Mouse (Mus musculus) bone marrow, adult 2 months (tissue): Measurements from ENCODE around the gene Spag9.

Experiments used
- CTCF ChIP-seq: fragments of 200-500 bp; IDR thresholded peaks from 2 replicates; pipeline ENCODE4 v1.5.1; 2011; ENCODE audit warnings: low read length, control low read depth; ENCODE audit not compliant: control insufficient read depth, insufficient read depth
- POLR2A ChIP-seq: fragments of 200-500 bp; IDR thresholded peaks from 2 replicates; pipeline ENCODE4 v1.6.1; 2011; ENCODE audit warnings: low read depth, mild to moderate bottlenecking, control low read depth, low read length, borderline replicate concordance; ENCODE audit not compliant: control insufficient read depth

DNA sequence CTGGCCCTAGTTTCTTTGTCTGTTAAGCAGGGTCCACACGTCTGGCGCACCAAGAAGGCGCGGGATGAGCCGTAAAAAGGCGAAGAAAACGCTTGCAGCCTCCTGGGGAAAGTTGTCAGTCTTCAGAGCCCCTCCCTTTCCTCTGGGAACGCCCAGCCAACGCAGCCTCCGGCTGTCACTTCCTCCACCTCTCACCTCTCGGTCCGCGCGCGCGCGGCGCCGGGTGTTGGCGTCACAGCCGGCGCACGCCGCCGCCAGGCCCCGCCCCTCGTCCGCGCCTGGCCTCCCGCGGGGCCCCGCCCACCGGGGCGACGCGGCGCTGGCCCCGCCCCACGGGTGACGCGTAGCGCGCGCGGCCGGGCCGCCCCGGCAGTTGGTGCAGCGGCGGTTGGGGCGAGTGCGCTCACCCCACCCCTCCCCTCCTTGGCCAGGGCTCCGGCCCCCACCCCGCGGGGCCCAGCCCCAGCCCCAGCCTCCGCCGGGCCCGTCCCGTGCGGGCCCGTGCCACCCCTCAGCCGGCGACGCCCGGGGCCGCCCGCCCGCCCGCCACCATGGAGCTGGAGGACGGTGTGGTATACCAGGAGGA is at the start of gene Spag9:
- no peak for TF ChIP-seq CTCF
- peak; percentile 83; the same call in 1 of the 2 replicates for TF ChIP-seq POLR2A
